Mouse (Mus musculus) forebrain, embryonic 11.5 days (tissue): ENCODE data around the gene Hist1h3d. TPM values are rescaled to one million over a fixed set of nuclear protein-coding genes. Genes with fewer than 3 reads are reported as not detected.
"Not testable (repeated sequence)": the region's sequence is repeated elsewhere in the genome, so short reads cannot be mapped to it uniquely, and the experiment has no call there.

ENCODE experiments used
- ATAC-seq: fragments of 200-750 bp; cut with Nextera tagmentation; replicated peaks from 2 replicates; pipeline ENCODE4 v1.8.0; 2017; ENCODE audit warnings: moderate TSS enrichment; ENCODE audit not compliant: low FRiP score
- DNase-seq: peaks from one replicate; pipeline ENCODE4 v3.0.0-alpha.2; 2017; ENCODE audit warnings: low spot score
- H3K27ac ChIP-seq: fragments of 300-500 bp; sonication (generic); 2 replicates; pipeline ENCODE4 v1.5.1; 2014; ENCODE audit warnings: low read depth, low read length
- H3K27me3 ChIP-seq: fragments of 300-500 bp; sonication (generic); 2 replicates; pipeline ENCODE4 v1.6.1; 2014; ENCODE audit warnings: mild to moderate bottlenecking, low read length, mixed read lengths; ENCODE audit not compliant: control insufficient read depth, insufficient read depth
- H3K36me3 ChIP-seq: fragments of 300-500 bp; sonication (generic); 2 replicates; pipeline ENCODE4 v1.6.1; 2014; ENCODE audit warnings: mild to moderate bottlenecking, low read length, moderate library complexity, mixed read lengths; ENCODE audit not compliant: control insufficient read depth, insufficient read depth
- H3K4me1 ChIP-seq: fragments of 300-500 bp; sonication (generic); replicated peaks from 2 replicates; pipeline ENCODE4 v1.6.1; 2014; ENCODE audit warnings: low read length, mixed read lengths; ENCODE audit not compliant: control insufficient read depth, insufficient read depth
- H3K4me2 ChIP-seq: fragments of 300-500 bp; sonication (generic); 2 replicates; pipeline ENCODE4 v1.6.1; 2014; ENCODE audit warnings: low read depth, mild to moderate bottlenecking, low read length, moderate library complexity, mixed read lengths; ENCODE audit not compliant: severe bottlenecking
- H3K4me3 ChIP-seq: fragments of 300-500 bp; sonication (generic); 2 replicates; pipeline ENCODE4 v1.5.1; 2014; ENCODE audit warnings: low read depth, low read length
- H3K9ac ChIP-seq: fragments of 300-500 bp; sonication (generic); 2 replicates; pipeline ENCODE4 v1.6.1; 2014; ENCODE audit warnings: low read length
- H3K9me3 ChIP-seq: fragments of 300-500 bp; sonication (generic); 2 replicates; pipeline ENCODE4 v1.6.1; 2016; ENCODE audit warnings: low read length, mixed read lengths; ENCODE audit not compliant: control insufficient read depth
- WGBS: fragments of 180-500 bp; shearing (Covaris S2); extraction: QIAGEN DNeasy Blood & Tissue Kit; methylation state at CpG from one replicate; pipeline ENCODE4 v1.1.7; 2014; 5-methylcytosine and 5-hydroxymethylcytosine counted together
- polyA plus RNA-seq: library from polyadenylated mRNA; unstranded; fragments of >200 nt; fragmentation: Nextera tagmentation; extraction: Ambion mirVana; gene quantifications from 2 replicates; pipeline ENCODE4 v1.2.1, GENCODE M21; 2014

Gene Hist1h3d
- polyA plus RNA-seq, 1 experiment from 2014 or later = 11.9 TPM

GRCm38 (mm10) chr13:23571504-23572217 lies 3.9 kb upstream of the Hist1h3d start:
- Histone ChIP-seq H3K9ac (peak overlapping the region; percentile 72), H3K4me3 (peak overlapping the region; percentile 45), H3K27ac (peak overlapping the region; percentile 96), H3K4me2 (peak overlapping the region; percentile 66)
- not testable (repeated sequence) for H3K36me3 ChIP-seq, ATAC-seq, DNase-seq, H3K9me3 ChIP-seq, H3K27me3 ChIP-seq, H3K4me1 ChIP-seq
- whole genome bisulfite sequencing = under 1% methylated on average over 9 of the region's 34 CpGs

GRCm38 (mm10) chr13:23572218-23573033 lies 3.1 kb upstream of the Hist1h3d start:
- H3K27me3 ChIP-seq = no peaks in the 10 kb centered on the region
- H3K4me3 ChIP-seq = peak overlapping the region; percentile 45
- no peak for DNase-seq
- H3K9ac ChIP-seq = peak overlapping the region; percentile 72
- no peak for ATAC-seq
- no peaks in the 10 kb centered on the region for H3K9me3 ChIP-seq
- H3K27ac ChIP-seq = peak overlapping the region; percentile 96
- 47% methylated on average over 2 of the region's 2 CpGs for WGBS
- H3K4me2 ChIP-seq = peak overlapping the region; percentile 66
- H3K4me1 ChIP-seq = peaks cover 7% of the 10 kb centered on the region; the same call in 1 of the 2 replicates
- H3K36me3 ChIP-seq = no peaks in the 10 kb centered on the region

- not testable (repeated sequence) for H3K27me3 ChIP-seq, ATAC-seq, H3K36me3 ChIP-seq, H3K9me3 ChIP-seq, H3K4me1 ChIP-seq
- Histone ChIP-seq H3K4me2 (peak overlapping the region; percentile 66), H3K4me3 (peak overlapping the region; percentile 45), H3K9ac (peak overlapping the region; percentile 72), H3K27ac (peak overlapping the region; percentile 96)
- 11% methylated on average over 17 of the region's 20 CpGs for WGBS
- peak; percentile 62 for DNase-seq
Measured at GRCm38 (mm10) chr13:23573034-23573897, 2.3 kb upstream of the Hist1h3d start.

- peak within 1 kb of the TSS; percentile 45 for H3K4me3 ChIP-seq
- peak within 1 kb of the TSS; percentile 63 for H3K9ac ChIP-seq
- under 1% methylated on average over 21 of the region's 42 CpGs for WGBS
- not testable (repeated sequence) for H3K4me1 ChIP-seq, H3K27me3 ChIP-seq, H3K36me3 ChIP-seq, H3K9me3 ChIP-seq
- ATAC-seq (peak; percentile 91), DNase-seq (peak; percentile 91)
- H3K4me2 ChIP-seq = peak within 1 kb of the TSS; percentile 66
- H3K27ac ChIP-seq = peak within 1 kb of the TSS; percentile 96
Measured at GRCm38 (mm10) chr13:23573898-23574524, 1.6 kb upstream of the Hist1h3d start, which contains the start of the genes Hist1h2bf and Hist1h2ad. Hist1h2bf (minus strand) TSS chr13:23574196. Hist1h2ad (plus strand) TSS chr13:23574381.

- H3K36me3 ChIP-seq, H3K27me3 ChIP-seq, H3K4me1 ChIP-seq, DNase-seq, H3K9me3 ChIP-seq: not testable (repeated sequence)
- ATAC-seq = peak; percentile 0; the same call in 1 of the 2 replicates
- peak overlapping the region; percentile 62 for H3K9ac ChIP-seq
- peak overlapping the region; percentile 45 for H3K4me3 ChIP-seq
- peak overlapping the region; percentile 45 for H3K4me2 ChIP-seq
- peak overlapping the region; percentile 96 for H3K27ac ChIP-seq
- 0% methylated on average over 5 of the region's 39 CpGs for WGBS
Measured at GRCm38 (mm10) chr13:23574546-23575170, 905 bp upstream of the Hist1h3d start.

GRCm38 (mm10) chr13:23575864-23576313 lies 326 bp downstream of the Hist1h3d start:
- not testable (repeated sequence) for ATAC-seq

GRCm38 (mm10) chr13:23576351-23576881 lies 853 bp downstream of the Hist1h3d start:
- H3K9ac ChIP-seq = peak overlapping the region; percentile 80
- WGBS = 2% methylated on average over 7 of the region's 7 CpGs
- peaks cover 3% of the 10 kb centered on the region; the same call in 1 of the 2 replicates for H3K4me1 ChIP-seq
- no peak for ATAC-seq
- H3K9me3 ChIP-seq = no peaks in the 10 kb centered on the region
- H3K36me3 ChIP-seq = no peaks in the 10 kb centered on the region
- H3K4me2 ChIP-seq = peak overlapping the region; percentile 65
- H3K27me3 ChIP-seq = no peaks in the 10 kb centered on the region
- H3K4me3 ChIP-seq = peak overlapping the region; percentile 45
- DNase-seq = peak; percentile 63
- H3K27ac ChIP-seq = peak overlapping the region; percentile 95

More at GRCm38 (mm10) chr13:23575864-23576313, 326 bp downstream of the Hist1h3d start:
- Histone ChIP-seq H3K4me3 (peak overlapping the region; percentile 45), H3K9ac (peak overlapping the region; percentile 80), H3K27ac (peak overlapping the region; percentile 95), H3K4me2 (peak overlapping the region; percentile 65)
- not testable (repeated sequence) for H3K9me3 ChIP-seq, H3K4me1 ChIP-seq, H3K36me3 ChIP-seq, H3K27me3 ChIP-seq
- 0% methylated on average over 8 of the region's 40 CpGs for WGBS
- DNase-seq = peak; percentile 75
